Mouse (Mus musculus) limb, embryonic 11.5 days (tissue): ENCODE measurements at regions not wholly inside any gene's neighbourhood (a gene's known extent, or its start where the extent isn't known, plus 50 kb on each side); places are given as distances from the start of the nearest gene placed in this dataset.

Experiments
- ATAC-seq: fragments of 200-750 bp; cut with Nextera tagmentation; 2 replicates; pipeline ENCODE4 v1.8.0; 2017; ENCODE audit warnings: low read depth; ENCODE audit not compliant: insufficient number of reproducible peaks, low FRiP score, low TSS enrichment
- DNase-seq: peaks from one replicate; pipeline ENCODE4 v3.0.0-alpha.2; 2015; ENCODE audit warnings: low spot score
- H3K27ac ChIP-seq: fragments of 300-500 bp; sonication (generic); replicated peaks from 2 replicates; pipeline ENCODE4 v1.5.1; 2014; ENCODE audit warnings: low read depth, mild to moderate bottlenecking, low read length
- H3K27me3 ChIP-seq: fragments of 300-500 bp; sonication (generic); 2 replicates; pipeline ENCODE4 v1.6.1; 2014; ENCODE audit warnings: mild to moderate bottlenecking, low read length, mixed read lengths; ENCODE audit not compliant: control insufficient read depth, insufficient read depth
- H3K36me3 ChIP-seq: fragments of 300-500 bp; sonication (generic); 2 replicates; pipeline ENCODE4 v1.6.1; 2014; ENCODE audit warnings: mild to moderate bottlenecking, low read length, moderate library complexity, mixed read lengths; ENCODE audit not compliant: control insufficient read depth, insufficient read depth
- H3K4me1 ChIP-seq: fragments of 300-500 bp; sonication (generic); 2 replicates; pipeline ENCODE4 v1.6.1; 2014; ENCODE audit warnings: low read length, mixed read lengths; ENCODE audit not compliant: control insufficient read depth, insufficient read depth
- H3K4me2 ChIP-seq: fragments of 300-500 bp; sonication (generic); 2 replicates; pipeline ENCODE4 v1.6.1; 2014; ENCODE audit warnings: low read depth, mild to moderate bottlenecking, moderate library complexity; ENCODE audit not compliant: severe bottlenecking
- H3K4me3 ChIP-seq: fragments of 300-500 bp; sonication (generic); 2 replicates; pipeline ENCODE4 v1.5.1; 2014; ENCODE audit warnings: low read depth, low read length
- H3K9ac ChIP-seq: fragments of 300-500 bp; sonication (generic); 2 replicates; pipeline ENCODE4 v1.6.1; 2014; ENCODE audit warnings: mild to moderate bottlenecking, low read length
- H3K9me3 ChIP-seq: fragments of 300-500 bp; sonication (generic); 2 replicates; pipeline ENCODE4 v1.6.1; 2016; ENCODE audit warnings: low read length; ENCODE audit not compliant: control insufficient read depth
- WGBS: fragments of 180-500 bp; shearing (Covaris S2); extraction: QIAGEN DNeasy Blood & Tissue Kit; methylation state at CpG from one replicate; pipeline ENCODE4 v1.1.7; 2014; 5-methylcytosine and 5-hydroxymethylcytosine counted together

GRCm38 (mm10) chr7:115000796-115001524 is 257.5 kb downstream of the Insc start:
- H3K36me3 ChIP-seq = no peaks in the 10 kb centered on the region
- 79% methylated on average over 7 of the region's 7 CpGs for WGBS
- H3K27ac ChIP-seq = no peak overlapping the region
- H3K4me2 ChIP-seq = no peak overlapping the region
- no peaks in the 10 kb centered on the region for H3K27me3 ChIP-seq
- no peak overlapping the region for H3K4me3 ChIP-seq
- H3K9me3 ChIP-seq = no peaks in the 10 kb centered on the region
- H3K4me1 ChIP-seq = no peaks in the 10 kb centered on the region
- DNase-seq = no peak
- ATAC-seq = no peak
- no peak overlapping the region for H3K9ac ChIP-seq

GRCm38 (mm10) chr7:115014253-115014998 is 270.9 kb downstream of the Insc start:
- Histone ChIP-seq H3K27me3 (no peaks in the 10 kb centered on the region), H3K36me3 (no peaks in the 10 kb centered on the region), H3K9me3 (no peaks in the 10 kb centered on the region), H3K27ac (no peak overlapping the region), H3K4me1 (no peaks in the 10 kb centered on the region), H3K4me2 (no peak overlapping the region), H3K9ac (no peak overlapping the region), H3K4me3 (no peak overlapping the region)
- 82% methylated on average over 11 of the region's 11 CpGs for WGBS
- ATAC-seq (no peak), DNase-seq (no peak)

DNA sequence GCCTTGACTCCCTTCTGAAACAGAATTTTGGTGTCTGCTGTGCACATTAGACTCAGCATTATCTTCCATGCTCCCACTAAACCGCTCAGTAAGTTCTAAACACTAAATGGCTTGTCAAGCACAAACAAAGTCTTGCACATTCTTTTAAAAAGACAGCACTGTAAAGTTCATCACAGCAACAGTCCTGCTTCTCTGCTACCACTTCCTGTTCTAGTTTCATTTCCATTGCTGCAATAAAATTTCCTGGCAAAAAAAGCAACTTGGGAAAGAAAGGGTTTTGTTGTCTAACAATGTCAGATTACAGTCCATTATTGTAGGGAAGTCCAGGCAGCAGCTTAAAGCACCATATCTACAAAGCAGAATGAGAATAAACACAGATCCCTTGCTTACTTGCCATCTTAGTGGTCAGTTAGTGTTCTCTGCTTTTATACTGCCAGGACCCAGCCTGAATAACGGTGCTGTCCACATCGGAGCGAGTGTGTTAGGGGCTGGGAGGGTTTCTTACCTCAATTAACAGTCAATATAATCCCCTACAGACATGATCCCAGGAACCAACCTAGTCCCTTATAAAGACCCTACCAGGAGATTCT is 276.0 kb downstream of the Insc start:
- Histone ChIP-seq H3K9me3 (no peaks in the 10 kb centered on the region), H3K4me2 (no peak overlapping the region), H3K4me1 (no peaks in the 10 kb centered on the region), H3K27me3 (no peaks in the 10 kb centered on the region), H3K9ac (no peak overlapping the region), H3K4me3 (no peak overlapping the region), H3K27ac (no peak overlapping the region), H3K36me3 (no peaks in the 10 kb centered on the region)
- no peak for ATAC-seq
- WGBS = 77% methylated on average over 4 of the region's 4 CpGs
- DNase-seq = no peak

DNA sequence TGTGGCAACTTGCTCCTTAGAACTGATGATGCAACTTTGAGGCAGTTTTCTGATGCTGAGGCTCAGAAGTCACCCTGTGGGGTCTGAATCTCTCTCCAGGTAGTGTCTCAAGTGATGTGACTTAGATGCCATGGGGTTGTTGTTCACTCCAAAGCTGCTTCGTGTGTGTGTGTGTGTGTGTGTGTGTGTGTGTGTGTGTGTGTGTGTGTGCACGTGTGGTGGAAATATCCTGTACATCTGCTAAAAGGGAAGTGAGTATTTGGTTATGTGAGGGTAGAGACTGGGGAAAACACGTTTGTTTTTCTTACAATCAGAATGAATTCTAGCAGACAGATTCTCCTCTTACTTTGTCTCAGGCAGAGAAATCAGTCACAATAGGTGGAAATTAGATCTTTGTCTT is 276.5 kb downstream of the Insc start:
- no peak overlapping the region for H3K9ac ChIP-seq
- no peak overlapping the region for H3K27ac ChIP-seq
- H3K27me3 ChIP-seq = no peaks in the 10 kb centered on the region
- no peaks in the 10 kb centered on the region for H3K9me3 ChIP-seq
- H3K4me2 ChIP-seq = no peak overlapping the region
- H3K36me3 ChIP-seq = no peaks in the 10 kb centered on the region
- WGBS = 80% methylated on average over 3 of the region's 3 CpGs
- DNase-seq (no peak), ATAC-seq (no peak)
- H3K4me1 ChIP-seq = no peaks in the 10 kb centered on the region
- H3K4me3 ChIP-seq = no peak overlapping the region

GRCm38 (mm10) chr7:115025803-115026202 is 282.3 kb downstream of the Insc start:
- Histone ChIP-seq H3K36me3 (no peaks in the 10 kb centered on the region), H3K4me2 (no peak overlapping the region), H3K27me3 (no peaks in the 10 kb centered on the region), H3K9ac (no peak overlapping the region), H3K4me1 (no peaks in the 10 kb centered on the region), H3K9me3 (no peaks in the 10 kb centered on the region), H3K4me3 (no peak overlapping the region), H3K27ac (no peak overlapping the region)
- no peak for ATAC-seq
- DNase-seq = no peak
- 91% methylated on average over 2 of the region's 2 CpGs for whole genome bisulfite sequencing

DNA sequence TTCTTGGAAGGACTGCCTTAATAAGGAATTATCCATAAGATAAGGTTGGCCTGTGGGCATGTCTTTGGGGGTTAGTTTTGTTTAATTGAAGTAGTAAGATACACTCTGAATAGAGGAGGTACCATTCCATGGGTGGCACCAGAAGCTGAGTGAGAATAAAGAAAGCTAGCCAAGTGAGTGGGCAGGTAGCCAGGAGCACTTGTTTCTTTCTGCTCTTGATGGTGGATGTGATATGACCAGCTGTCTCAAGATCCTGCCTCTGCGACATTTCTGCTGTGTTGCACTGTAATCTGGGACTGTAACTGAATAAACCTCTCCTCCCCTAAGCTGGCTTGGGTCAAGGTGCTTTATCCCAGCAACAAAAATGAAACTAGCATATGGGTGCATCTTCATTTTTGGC is 284.2 kb downstream of the Insc start:
- H3K9me3 ChIP-seq = no peaks in the 10 kb centered on the region
- H3K4me3 ChIP-seq = no peak overlapping the region
- no peak overlapping the region for H3K9ac ChIP-seq
- no peaks in the 10 kb centered on the region for H3K36me3 ChIP-seq
- H3K27ac ChIP-seq = no peak overlapping the region
- H3K4me1 ChIP-seq = no peaks in the 10 kb centered on the region
- DNase-seq = no peak
- no peak overlapping the region for H3K4me2 ChIP-seq
- WGBS = 93% methylated on average over 1 of the region's 1 CpGs
- ATAC-seq = no peak
- H3K27me3 ChIP-seq = no peaks in the 10 kb centered on the region

GRCm38 (mm10) chr7:115033987-115034386 is 290.5 kb downstream of the Insc start:
- no peak for DNase-seq
- no peak overlapping the region for H3K4me2 ChIP-seq
- H3K27ac ChIP-seq = no peak overlapping the region
- no peaks in the 10 kb centered on the region for H3K27me3 ChIP-seq
- no peaks in the 10 kb centered on the region for H3K36me3 ChIP-seq
- no peak overlapping the region for H3K4me3 ChIP-seq
- no peaks in the 10 kb centered on the region for H3K4me1 ChIP-seq
- H3K9me3 ChIP-seq = no peaks in the 10 kb centered on the region
- WGBS = 78% methylated on average over 4 of the region's 4 CpGs
- no peak overlapping the region for H3K9ac ChIP-seq
- no peak for ATAC-seq

- Histone ChIP-seq H3K27me3 (no peaks in the 10 kb centered on the region), H3K4me3 (no peak overlapping the region), H3K9me3 (no peaks in the 10 kb centered on the region), H3K27ac (no peak overlapping the region), H3K4me1 (no peaks in the 10 kb centered on the region), H3K4me2 (no peak overlapping the region), H3K9ac (no peak overlapping the region), H3K36me3 (no peaks in the 10 kb centered on the region)
- ATAC-seq (no peak), DNase-seq (no peak)
Observed at GRCm38 (mm10) chr7:115055527-115055926, 312.0 kb downstream of the Insc start.
